Mouse (Mus musculus) retina, adult 2 months (tissue): Measurements from ENCODE around the gene Uxs1.

Experiments used
- DNase-seq: peaks from one replicate; pipeline ENCODE4 v3.0.0-alpha.2; 2012; ENCODE audit warnings: low read depth, low spot score

The Uxs1 gene

DNA sequence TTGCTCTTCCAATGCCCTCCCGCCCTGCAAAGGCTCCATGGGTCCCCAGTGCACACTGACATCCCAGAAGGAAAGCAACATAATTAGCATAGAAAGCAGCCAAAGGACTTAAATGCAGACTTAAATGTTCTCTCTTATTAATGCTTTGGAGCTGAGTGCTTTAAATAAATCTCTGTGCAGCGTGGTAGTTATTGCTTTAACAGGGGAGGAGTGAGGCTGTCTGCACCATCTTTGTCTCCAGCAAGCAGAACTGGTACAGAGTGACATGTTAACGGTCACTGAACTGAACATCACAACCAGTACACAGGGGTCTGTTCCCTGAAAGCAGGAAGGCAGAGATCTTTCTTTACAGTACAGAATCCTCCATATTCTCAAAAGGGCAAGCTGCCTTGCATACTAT, 29.6 kb downstream of the Uxs1 start:
- DNase-seq: no peak

DNA sequence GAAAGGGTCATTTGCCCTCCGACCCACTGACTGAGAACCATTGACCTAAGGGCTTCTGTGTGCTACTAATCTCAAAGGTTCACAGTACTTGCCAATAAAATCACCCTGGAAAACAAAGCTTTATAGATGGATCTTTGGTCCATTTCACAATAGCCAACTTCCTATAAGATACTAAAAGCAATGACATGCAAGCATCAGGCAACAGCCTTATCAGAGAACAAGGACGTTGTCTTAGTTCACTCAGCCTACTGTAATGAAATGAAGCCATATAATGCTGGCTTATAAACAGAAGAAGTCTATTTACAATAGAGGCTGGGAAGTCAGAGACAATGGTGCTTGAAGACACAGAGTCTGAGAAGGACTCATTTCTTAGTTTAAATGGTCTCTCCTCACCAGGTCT, 37.8 kb downstream of the Uxs1 start:
- no peak for DNase-seq

DNA sequence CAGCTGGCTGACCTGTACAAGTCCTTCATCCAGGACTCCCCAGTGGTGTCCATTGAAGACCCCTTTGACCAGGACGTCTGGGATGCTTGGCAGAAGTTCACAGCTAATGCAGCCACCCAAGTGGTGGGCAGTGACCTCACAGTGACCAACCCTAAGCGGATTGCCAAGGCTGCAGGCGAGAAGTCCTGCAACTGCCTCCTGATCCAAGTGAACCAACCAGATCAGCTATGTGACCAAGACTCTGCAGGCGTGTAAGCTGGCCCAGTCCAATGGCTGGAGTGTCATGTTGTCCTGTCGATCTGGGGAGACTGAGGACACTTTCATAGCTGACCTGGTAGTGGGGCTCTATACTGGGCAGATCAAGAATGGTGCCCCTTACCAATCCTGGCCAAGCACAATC, 40.9 kb downstream of the Uxs1 start:
- no peak for DNase-seq

DNA sequence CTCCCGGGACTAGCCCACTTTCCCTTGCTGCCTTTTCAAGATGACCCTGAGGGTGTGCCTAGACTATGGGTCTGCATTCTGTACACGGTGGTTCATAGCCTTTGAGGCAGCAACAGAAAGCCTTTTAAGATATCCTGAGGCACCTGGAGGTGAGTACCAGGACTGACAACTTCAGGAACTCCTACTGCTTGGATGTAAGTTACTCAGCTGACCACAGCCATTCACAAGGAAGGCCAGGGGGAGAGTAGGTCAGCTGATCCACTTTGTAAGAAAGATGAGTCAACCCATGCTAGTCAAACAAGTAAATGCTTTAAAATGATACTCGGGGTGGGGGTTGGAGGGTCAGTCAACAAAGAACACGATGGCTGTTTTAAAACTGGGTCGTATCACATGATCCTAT, 42.3 kb downstream of the Uxs1 start:
- DNase-seq: no peak

DNA sequence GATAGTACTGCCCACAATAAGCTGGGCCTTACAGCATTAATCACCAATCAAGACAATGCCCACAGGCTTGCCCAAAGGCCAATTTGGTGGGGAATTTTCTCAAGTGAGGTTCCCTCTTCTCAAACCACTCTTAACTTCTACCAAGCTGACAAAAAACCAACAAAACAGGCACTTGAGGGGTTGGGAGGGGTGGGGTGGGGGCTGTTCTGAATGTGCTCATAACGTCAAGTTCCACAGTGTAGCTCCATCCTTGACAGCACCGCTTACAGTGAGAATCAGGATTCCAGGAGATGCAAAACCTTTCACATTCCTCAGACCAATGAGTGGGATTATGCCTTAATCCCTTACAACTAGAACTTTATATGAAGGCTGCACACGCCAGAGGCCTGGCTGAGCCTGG, 44.4 kb downstream of the Uxs1 start:
- DNase-seq: no peak

DNA sequence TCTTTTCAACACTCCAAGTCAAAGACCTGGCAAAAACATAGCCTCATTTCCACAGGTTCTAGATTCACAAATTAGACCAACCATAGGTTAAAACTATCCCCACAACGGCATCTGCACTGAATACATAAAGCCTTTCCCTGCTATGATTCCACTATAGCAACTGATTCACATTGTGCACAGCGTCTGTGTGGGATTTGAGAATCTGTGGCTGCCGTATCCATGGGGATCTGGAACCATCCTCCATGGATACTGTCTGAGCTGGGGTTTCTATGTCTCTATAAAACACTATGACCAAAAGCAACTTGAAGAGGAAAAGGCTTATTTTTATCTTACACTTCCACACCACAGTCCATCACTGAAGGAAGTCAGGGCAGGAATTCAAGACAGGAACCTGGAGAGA, 44.9 kb downstream of the Uxs1 start:
- no peak for DNase-seq

DNA sequence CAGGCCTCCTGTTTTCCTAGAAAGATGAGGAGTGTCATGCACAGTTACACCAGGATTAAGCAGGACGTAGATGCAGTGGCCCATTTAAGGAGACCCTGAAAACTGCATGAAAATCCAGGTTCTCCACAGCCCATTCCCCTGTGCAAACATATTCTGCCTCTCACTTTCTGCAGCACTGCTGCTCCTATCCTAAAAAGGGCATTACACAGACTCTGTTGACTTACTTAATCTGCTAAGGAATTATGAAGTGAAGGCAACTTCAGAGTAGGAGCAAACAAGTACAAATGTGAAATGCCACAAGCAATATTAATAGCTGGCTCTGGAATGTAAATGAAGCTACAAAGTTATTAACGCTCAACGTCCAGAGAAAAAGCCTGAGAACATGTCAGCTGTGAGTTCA, 45.9 kb downstream of the Uxs1 start:
- no peak for DNase-seq

DNA sequence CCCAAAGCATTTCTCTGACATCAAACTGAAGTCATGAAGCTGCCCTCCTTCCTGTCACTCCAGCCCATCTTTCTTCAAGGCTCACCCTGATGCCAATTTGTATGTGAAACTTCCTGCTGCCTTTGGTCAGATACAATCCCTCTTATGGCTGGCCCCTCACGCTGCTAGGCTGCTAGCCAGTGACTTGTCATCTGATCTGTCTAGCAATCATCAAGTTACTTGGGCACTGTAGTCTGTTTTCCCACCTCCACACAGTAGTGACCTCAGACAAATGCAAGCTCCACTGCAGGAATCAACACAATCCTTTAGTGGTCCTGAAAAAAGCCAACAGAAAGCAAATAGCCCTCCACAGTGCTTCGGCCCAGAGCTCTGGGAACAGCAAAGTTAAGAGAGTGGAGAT, 46.4 kb downstream of the Uxs1 start:
- no peak for DNase-seq

DNA sequence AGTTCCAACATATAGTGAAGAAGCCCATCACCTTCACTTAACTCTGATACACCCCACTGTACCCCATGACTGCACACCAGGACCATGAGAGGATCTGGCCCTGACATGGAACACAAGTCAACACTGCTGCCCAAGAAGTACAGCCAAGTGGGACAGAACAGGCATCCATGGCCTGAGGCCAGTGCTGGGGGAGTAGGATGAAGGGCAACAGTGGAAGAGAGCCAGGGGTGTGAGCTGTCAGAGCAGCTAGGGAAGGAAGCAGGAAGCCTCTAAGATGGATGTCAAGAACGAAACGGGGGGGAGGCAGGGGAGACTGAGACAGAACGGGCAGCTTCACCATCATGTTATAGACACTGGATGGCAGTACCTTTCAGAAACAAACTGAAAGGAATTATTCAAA, 51.5 kb downstream of the Uxs1 start:
- DNase-seq: no peak

DNA sequence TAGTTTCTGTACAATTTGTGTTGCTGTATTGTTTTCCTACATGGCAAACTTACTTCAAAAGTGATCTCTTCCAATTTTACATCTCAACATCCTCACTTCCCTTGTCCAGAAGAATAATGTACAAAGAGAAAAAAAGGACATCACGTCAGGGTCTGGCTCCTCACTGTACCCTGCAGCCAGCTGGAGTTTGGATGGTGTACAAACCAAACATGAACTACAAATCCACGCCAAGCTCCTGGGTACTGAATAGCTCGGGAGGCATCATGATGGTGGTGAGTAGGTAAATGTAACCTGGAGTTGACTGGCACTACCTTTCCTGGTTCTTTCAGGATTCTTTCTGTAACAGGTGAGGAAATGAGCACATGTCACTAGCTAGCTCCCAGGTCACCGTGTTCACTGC, 53.5 kb downstream of the Uxs1 start:
- DNase-seq: no peak

DNA sequence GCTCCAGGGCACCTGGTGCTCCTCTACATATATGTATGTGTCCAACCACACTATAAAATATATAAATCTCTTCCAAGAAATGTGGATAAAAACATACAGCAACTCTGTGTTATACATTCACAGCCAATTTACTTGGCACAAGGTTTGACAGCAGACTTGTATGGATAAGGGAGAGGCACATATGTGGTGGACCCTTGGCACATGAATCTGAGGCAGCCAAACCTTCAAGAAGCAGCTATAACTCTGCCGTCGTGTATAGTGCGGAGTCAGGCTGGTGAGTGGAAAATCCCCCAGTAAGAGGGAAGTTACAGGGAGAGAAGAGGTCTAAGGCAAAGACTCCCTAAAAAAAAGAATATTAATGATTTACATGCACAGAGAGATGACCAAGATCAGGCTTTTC, 54.9 kb downstream of the Uxs1 start:
- DNase-seq: no peak

DNA sequence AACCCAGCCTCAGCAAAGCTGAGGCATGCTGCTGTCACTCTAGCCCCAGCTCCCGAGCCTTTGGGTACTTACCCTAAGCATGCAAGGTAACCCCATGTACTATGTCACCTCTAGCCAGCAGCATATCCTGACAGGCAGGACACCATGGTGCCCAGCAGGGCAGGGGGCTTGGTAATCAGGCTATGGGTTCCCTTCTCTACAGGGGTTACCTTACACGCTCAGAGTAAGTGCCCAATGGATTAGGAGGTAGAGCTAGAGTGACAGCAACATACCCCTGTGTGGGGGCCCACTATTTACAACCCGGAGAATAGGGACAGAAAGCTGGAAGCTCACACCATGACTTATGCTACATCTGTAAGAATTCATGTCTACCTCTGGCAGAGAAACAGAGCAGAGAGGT, 57.6 kb downstream of the Uxs1 start:
- no peak for DNase-seq

DNA sequence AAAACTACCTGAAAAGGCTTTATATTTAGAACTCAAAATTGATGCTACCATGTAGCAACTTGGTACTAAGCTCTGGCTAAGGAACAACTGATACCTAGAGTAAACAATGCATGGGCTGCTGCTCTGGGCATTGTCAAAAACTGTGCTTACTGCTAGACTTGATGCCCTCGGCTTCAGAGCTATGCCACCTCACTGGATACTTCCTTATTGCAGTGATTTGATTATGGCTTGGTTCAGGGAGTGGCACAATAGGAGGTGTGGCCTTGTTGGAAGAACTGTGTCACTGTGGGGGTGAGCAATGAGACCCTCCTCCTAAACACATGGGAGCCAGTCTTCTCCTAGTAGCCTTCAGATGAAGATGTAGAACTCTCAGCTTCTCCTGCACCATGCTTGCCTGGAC, 58.3 kb downstream of the Uxs1 start:
- DNase-seq: no peak

DNA sequence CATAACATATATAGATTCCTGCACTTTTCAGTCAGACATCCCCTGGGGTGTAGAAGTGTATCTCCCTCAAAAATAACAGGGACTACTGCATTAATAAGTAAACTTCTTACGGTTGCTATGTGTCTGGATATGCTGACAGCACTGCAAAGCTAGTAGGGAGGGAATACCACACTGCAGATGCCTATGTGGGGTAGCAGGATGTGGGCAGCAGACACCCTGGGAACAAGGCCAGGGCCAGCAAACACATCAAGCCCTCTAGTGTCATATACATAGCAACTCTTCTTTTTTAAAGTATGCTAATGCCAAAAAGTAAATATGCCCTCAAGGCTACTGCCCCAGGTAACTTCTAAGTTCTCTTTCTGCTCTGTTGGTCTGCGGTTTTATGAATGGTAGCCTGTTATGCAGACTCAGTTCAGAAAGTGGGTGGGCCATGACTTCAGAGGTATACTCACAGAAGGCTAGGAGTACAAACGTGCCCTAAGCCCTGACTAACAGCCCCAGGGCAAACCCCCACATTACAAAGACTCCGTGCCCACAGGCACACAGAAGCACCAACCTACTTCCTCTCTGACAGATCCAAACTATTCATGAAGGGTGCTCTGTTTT, 59.1 kb downstream of the Uxs1 start:
- no peak for DNase-seq

DNA sequence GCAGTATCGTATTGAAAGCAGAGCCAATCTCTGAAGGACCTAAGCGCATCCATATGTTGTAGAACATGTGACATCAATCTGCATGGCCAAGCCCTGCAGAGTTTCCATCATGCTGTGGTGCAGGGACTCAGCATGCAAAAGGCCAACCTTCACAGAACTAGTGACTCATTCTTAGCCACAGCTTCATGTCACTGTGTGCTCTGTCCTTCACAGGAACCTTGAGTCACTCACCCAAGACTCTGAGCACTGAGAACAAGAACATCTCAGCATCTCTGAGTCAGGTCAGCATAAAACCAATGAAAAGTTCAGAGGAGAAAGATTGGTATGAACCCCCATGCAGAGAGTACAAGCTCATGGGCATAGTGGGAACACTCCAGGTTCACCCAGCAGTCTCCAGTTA, 61.3 kb downstream of the Uxs1 start:
- no peak for DNase-seq

DNA sequence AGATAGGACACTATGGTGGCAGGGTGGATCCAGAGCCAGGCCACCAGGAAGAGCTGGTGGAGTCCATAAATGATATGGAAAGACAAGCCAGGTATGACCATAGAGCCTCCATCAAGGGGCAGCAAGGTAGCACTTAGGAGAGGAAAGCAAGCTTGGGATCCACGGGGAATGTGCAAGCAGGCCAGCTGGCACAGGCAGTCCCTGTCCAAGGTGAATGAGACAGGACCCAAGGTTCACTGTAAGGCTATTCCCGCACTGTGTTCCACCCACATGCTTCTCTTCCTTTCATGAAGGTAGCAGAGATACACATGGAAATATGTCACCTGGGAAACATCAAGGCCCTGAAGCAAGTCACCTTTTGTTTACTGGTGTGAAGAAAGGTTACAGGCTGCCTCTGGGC, 63.1 kb downstream of the Uxs1 start:
- DNase-seq: no peak

DNA sequence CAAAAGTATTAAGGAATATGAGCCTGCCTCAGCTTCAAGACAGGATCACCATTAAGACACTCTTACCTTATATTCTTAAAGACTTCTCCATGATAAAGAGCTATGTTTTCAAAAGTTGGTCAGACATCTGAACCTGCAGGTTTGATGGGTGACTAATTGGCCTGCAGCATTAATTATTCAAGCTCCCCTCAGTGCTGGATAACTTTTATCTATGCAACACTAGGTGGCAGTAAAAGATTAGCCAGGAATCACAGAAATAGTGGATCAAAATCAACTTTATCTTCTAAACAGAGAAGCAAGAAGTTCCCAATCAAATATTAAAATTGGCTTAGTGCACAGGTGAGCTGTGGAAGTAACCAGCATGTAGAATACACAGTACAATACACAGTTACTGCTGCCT, 67.5 kb downstream of the Uxs1 start:
- no peak for DNase-seq

DNA sequence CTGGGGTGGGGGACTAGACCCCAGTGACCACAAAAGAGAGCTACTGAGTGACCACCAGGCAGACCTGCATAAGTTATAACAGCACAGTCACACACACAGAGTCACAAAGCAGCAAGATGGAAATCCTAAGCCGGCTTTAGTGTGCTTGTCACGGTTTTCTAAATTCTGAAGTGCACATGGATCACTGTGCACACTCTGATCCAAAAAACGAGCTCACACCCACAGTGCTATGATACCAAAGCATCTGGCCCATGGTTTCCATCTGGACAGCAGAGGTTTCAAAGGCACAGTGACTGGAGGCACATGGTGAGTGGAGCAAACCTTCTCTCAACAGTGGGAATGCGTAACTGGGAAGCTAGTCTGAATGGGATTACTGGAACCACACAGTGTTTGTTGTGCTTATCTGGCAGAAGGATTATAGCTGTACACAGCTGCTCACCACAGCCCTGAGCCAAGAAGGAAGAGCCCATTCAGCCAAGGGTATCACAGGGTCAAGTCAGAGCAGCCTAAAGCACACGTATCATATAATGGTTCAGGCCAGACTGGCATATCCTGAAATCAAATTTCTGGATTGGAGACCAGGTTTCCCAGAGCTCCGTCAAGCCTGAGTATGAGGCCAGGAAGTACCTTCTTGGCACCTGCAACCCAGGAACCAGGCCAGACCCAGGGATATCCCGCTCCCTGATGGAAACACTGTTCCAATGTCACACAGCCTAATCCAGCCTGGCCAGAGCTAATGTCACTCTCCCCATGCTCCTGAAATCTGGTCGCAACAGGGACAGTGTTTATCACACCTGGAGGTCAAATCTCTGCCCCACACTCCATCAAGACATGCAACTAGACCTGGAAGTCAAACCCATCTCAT, 72.9 kb downstream of the Uxs1 start:
- DNase-seq: peak; percentile 9

DNA sequence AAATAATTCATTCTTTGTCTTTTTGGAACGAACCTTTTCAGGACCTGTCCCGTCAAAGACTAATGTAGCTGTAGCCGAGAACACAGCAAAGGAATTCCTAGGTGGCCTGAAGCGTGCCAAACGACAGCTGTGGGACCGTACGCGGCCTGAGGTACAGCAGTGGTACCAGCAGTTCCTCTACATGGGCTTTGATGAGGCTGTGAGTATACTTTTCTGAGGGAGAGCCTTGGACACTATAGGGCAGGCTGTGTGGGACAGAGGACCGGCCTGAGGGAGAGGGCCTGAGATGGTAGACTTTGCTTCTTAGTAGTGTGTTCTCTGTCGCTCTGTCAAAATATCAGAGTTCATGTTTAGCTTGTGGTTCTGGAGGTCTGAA, 89.1 kb downstream of the Uxs1 start:
- DNase-seq: no peak

DNA sequence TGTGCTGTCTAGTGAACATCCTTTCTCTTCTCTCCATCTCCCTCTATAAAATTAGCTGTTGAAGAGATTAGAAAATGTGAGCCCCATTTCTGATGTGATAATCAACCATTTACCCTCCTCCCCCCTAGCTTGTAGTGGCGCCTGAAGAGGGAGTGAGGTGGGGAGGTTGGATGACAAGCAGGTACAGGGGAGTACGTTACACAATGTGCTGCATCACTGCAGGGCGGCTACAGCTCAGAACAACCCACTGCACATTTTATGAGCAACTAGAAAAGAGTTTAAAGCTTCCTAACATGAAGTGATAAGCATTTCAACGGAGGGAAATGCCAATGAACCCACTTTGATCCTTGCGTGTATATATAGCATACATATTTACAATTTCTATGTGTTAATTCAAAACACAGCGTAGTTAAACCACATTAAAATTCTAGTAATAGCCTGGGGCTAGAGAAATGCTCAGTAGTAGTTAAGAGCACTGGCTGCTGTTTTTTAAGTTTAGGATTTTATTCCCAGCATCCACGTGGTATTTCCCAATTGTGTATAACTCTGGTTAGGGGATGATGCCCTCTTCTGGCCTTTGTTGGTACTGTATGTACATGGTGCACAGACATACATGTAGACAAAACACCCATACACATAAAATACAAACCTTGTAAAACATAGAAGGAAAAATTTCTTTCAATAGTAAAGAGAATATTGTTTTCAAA, 89.6 kb downstream of the Uxs1 start:
- no peak for DNase-seq

DNA sequence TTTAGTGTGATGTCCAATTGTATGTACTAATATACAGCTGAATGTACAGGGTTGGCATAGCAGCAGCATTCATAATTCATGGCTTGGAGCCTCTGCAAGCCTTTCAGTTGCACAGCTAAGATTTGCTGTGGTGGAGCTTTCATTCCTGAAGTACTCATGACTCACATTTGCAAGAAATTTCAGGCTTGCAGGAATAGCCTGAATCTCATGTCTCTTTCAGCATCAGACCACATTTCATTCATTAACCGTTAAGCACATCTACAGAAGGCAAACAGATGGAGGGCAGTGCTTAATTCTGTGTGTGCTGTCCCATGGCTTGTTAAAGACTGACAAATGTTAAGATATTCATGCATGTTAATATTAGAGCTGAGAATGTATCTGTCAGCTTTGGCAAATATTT, 94.9 kb downstream of the Uxs1 start:
- no peak for DNase-seq

DNA sequence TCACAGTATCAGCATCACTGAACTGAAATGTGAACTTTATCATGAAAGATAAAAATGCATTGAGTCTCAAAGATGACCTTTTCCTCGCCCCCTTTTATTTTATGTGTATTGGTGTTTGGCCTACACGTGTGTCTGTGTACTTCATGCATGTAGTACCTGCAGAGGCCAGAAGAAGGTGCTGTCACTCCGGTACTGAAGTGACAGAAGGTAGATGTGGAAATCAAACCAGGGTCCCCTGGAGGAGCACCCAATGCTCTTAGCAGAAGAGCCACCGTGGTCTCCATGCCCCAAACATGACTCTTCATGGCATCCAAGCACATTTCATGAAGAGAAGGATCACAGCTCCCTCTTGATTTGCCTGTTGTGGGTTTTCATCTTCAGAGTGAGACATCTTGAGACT, 95.5 kb downstream of the Uxs1 start:
- no peak for DNase-seq

DNA sequence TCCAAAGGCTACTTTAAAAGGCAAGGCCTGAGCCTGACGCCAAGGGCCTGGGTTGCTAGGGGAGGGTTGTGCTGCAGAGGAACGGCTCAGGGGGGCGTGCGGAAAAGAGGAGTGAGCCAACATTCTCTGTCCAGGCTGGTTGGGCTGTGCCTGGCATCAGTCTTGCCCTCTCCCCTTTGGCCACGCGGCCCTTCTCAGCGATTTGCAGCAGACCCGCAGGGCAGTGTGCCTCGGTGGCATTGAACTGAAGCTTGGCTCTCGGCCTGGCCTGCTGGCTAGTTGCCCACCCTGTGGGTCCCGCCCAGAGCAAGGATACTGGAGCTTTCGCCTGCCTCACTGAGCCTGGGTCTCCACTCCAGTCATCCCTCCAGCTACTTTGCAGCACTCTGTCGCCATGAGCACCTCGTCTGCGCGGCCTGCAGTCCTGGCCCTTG, 97.1 kb downstream of the Uxs1 start, which contains the start of gene 1500015O10Rik:
TSS of gene 1500015O10Rik (plus strand) at position 112 of the 434 bp plus-strand sequence.
- DNase-seq: no peak
